Mouse (Mus musculus): ENCODE data around the gene Ran.

DNA sequence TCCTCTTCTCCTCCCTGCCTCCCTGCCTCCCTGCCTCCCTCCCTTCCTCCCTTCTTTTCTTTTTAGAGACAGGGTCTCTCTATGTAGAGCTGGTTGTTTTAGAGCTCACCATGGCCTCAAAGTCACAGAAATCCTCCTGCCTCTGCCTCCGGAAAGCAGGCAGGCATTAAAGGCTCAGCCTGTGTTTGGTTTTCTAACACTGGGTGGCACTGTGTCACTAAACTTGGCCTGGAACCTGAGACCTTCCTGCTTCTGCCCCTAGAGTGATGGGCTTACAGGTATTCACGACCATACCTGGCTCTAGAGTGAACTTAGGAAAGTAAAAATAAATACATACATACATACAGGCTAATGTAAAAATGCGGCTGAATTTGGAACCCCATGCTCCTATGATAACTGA lies 32.0 kb downstream of the Ran start:
- TF ChIP-seq CTCF (IDR thresholded peaks at IDR 0.05; ENCODE audit: low read depth) (no peak), EP300 (IDR thresholded peaks at IDR 0.05; ENCODE audit: low read depth) (no peak)

All from liver, embryonic 14.5 days (tissue).